Mouse (Mus musculus): ENCODE data around the gene Mill2.
A peak's percentile ranks its signal among the peaks of the same experiment; 100 is the strongest.
"Not testable (repeated sequence)": the region's sequence is repeated elsewhere in the genome, so short reads cannot be mapped to it uniquely, and the experiment has no call there.

Gene Mill2

GRCm38 (mm10) chr7:18839865-18840264 lies at the start of gene Mill2:
Gene Mill2, plus strand, starts transcription at chr7:18839966.
- peak; percentile 2 for DNase-seq

- DNase-seq: not testable (repeated sequence)
Measured at GRCm38 (mm10) chr7:18790671-18791070, 49.1 kb upstream of the Mill2 start.

DNA sequence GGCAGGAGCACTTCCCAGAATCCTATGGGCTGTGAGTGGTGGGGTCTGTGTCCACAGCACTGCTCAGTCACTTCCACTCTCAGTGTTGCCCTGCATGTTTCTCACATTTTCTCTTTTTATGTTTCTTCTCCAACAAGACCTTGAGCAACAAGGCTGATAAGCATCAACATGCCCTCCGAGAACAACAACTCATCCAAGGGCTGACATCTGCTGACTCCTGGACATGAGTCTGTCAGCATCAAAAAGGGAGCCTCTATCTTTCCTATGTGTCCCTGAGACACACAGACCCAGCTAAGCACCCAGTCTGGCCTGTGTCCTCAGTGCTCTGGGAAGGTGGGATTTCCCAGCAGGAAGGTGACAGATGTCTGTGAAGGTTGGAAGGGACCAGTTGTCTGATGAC lies 41.3 kb upstream of the Mill2 start, which contains the start of gene Psg19:
TSS of gene Psg19 (minus strand) at position 101 of the 400 bp plus-strand sequence.
- DNase-seq: no peak

DNA sequence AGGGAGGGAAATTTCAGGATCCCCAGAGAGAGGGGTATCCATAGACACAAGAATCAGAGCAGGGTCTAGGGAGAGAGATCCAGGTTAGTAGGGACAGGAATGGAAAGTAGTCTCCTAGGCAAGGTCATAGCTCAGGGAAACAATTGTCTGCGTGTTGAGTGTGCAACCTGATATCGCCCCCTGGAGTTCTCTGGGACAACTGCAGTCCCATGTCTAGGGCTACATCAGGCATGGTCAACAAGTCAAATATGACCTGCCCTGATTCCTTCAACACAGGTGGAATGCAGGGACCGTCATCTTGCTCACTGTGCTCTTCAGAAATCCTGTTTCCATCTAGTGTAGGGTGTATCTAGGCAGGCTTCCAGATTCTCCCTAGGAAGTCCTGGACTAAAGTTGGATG lies 40.6 kb upstream of the Mill2 start:
- DNase-seq: no peak

- no peak for DNase-seq
Measured at GRCm38 (mm10) chr7:18803526-18803925, 36.2 kb upstream of the Mill2 start.

DNA sequence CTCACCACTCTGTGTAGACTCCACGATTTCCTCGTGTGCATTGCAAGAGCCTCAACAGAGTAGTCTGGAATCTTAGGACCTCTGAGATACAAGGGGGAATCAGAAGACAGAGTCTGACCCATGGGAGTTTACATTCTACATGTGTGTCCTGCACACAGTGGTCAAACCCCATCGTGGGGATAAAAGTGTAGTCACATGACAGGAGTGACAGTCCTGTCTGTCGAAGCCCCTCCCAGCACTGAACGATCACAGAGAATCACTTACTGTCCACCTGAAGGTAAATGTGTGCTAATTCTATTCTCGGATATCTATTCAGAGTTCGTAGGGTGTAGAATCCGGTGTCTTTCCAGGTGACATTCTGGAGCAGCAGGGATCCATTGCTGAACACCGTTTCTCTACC lies 21.5 kb upstream of the Mill2 start:
- DNase-seq: no peak

GRCm38 (mm10) chr7:18821507-18821906 lies 18.3 kb upstream of the Mill2 start, which contains the start of gene Psg17:
Gene Psg17, minus strand, starts transcription at chr7:18821607.
- DNase-seq: no peak

DNA sequence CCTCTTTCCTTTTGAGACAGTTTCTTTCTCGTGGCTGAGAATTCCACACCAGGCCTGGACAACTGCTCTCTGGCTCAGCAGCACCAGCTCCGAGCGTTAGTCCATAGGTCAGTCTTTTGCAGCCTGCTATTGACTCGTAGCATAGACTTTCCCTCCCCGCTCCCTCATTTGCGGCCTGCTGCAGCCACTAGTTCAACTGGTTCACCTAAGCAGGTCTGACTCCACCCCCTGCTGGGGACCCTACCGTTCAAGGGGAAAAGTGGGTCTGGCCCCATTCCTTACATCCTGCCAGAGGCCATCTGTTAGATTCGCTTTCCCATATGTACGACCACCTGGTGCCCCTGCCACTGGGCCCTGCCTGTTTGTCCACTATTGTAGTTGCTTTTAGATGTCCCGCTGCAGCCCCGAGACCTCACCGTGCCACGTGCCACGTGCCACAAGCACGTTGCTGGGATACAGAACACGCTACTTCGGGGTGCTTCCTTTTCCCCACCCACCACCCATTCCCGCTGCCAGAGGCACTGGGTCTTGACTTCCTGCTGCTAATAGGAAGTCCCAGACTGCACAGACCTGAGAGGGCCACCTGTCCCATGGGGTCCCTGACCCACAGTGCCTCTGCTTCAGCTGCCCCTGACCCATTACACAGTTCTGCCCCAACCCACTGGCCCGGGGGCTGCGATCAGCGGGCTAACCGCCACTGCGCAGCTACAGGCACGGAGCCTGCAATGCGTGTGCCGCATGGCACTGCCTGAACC lies 11.8 kb upstream of the Mill2 start:
- DNase-seq: no peak

DNA sequence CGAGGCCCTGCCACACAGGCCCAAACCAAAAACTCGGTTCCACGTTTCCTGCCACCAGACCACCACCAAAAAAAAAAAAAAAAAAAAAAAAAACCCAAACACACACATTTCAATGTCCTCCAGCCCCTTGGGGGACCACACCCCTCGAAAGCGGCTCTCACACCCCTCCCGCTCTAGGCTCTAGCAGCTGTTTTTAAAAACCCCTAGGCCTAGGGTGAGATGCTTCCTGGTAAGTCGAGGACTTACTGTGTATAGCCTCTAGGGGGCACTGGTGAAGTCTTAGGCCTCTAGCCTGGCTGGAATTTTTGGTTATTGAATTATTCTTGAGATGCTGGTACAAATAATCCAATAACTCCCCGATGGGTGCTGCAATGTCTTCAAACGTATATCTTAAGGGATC lies 11.2 kb upstream of the Mill2 start:
- no peak for DNase-seq

DNA sequence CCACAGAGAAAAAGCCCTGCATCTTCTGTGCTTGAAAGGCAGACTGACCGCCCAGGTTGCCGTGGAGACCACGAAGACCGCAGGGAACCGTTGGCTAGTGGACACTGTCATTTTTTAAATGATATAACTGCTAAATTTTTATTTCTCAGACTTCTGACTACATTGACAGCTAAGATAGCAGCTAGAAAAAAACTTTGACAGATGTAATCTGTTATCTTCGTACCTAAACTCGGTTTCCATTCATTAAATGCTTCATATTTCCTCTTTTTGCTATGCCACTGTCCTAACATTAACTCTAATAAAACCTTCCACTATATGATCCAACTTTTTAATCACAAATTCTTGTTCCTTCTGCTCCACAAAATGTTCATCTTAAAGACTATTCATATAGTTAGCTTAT lies 10.2 kb upstream of the Mill2 start:
- DNase-seq: no peak

DNA sequence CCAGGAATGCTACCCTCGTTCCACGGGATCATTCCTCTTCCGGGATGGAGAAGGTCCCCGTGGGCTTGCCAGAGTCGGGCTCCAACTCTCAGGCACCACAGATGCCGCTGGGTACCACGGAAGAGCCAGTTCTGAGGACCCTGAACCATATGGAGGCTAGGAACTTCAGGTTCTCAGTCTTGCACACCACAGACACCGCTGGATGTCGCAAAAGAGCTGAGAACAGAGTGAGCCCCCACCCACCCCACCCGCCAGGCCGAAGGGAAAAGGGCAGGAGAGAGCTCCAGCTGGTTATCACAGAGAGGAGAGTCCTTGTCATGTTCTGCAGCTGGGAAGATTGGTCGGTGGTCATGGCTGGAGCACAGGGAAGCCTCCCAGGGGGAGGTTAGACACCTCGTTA lies 7.5 kb upstream of the Mill2 start:
- DNase-seq: no peak

DNA sequence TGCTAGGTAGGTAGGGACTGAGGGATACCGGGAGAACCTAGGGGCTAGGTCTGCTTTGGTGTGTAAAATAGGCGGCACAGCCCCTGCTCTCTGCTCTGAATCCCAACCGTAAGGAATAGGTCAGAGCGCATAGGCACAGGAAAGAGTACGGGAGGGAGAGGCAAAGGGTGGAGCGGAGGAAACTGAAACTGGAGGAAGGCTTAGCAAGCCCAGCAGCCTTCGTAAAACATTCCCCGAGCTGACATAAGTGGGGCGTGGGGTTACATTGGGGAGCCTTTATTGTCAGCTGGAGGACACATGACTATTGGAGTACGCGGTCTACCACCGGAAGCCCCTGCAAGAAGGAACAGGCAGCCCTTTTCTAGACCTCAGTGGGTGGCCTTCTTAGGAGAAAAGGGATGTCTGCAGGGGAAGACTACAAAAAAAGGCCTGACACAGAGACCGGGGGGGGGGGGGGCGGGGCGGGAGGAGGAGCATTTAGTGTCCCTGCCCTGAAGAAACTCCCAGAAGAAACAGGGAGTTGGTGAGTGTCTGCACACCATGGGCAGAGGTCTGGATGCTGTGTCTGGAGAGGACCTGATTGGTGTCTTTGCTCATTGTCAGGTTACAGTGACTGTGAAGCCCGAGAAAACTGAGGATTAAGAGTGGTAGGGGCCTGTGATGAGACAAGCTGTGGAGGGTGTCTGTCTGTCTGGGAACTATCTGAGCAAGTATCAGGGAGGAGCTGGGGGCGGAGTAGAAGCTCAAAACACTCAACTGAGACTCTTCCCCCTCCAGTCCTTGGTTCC lies 814 bp downstream of the Mill2 start:
- DNase-seq: peak; percentile 27

GRCm38 (mm10) chr7:18841174-18841567 lies 1.4 kb downstream of the Mill2 start:
- no peak for DNase-seq

- DNase-seq: no peak
Measured at GRCm38 (mm10) chr7:18844811-18845210, 5.0 kb downstream of the Mill2 start.

- no peak for DNase-seq
Measured at GRCm38 (mm10) chr7:18848395-18848794, 8.6 kb downstream of the Mill2 start.

GRCm38 (mm10) chr7:18858310-18858916 lies 18.6 kb downstream of the Mill2 start:
- no peak for DNase-seq

DNA sequence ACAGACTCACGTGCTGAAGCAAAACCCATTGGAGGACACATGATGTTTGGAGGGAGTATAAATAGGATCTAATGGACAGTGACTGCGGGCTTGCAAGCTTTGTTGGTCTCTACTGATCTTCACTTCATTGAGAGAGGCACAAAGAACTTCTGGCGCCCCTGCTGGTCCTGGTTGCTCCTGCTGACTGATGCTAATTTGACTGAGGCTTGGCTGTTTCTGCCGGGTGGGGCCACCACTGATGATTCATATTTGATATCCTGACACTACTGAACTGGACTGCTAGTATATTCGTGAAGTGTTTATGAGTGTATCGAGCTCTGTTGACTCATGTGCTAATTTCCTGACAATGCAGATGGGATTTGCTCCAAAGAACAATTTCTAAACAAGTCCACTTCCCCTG lies 23.0 kb downstream of the Mill2 start:
- DNase-seq: no peak

GRCm38 (mm10) chr7:18868491-18868890 lies 28.7 kb downstream of the Mill2 start:
- DNase-seq: no peak

DNA sequence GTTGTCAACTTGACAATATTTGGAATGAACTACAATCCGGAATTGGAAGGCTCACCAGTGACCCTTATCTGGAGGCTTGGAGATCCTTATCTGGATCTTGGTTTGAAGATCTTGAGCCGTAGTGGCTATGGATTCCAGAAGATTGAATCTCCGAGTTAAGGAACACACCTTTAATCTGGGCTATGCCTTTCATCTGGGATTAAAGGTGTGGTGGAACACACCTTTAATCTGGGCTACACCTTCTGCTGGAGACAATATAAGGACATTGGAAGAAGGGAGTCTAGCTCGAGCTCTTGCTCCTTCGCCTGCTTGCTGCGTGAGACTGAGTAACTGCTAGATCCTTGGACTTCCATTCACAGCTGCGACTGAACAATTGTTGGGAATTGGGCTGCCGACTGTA lies 31.3 kb downstream of the Mill2 start, which contains the start of gene Pglyrp1:
TSS of gene Pglyrp1 (plus strand) at position 301 of the 400 bp plus-strand sequence.
- not testable (repeated sequence) for DNase-seq

- DNase-seq: no peak
Measured at GRCm38 (mm10) chr7:18872014-18872802, 32.4 kb downstream of the Mill2 start.

DNA sequence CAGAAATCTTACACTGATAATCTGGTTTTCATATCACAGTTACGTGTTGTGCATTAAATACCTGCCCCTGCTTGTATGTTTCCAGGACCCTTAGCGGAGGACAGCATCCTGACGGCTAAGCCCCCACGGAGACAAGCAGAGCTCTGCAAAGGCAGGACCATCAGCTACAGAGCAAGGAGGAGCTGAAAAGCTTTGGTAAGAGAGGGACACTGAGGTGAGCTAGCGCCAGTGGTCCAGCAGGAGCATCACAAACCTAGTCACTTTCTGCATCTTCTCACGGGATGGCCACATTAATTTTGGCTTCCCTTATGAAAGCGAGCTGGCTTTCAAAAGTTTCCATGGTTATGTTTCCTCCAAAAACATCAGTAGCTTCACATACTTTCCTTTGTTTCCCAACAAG lies 33.0 kb downstream of the Mill2 start:
- no peak for DNase-seq

DNA sequence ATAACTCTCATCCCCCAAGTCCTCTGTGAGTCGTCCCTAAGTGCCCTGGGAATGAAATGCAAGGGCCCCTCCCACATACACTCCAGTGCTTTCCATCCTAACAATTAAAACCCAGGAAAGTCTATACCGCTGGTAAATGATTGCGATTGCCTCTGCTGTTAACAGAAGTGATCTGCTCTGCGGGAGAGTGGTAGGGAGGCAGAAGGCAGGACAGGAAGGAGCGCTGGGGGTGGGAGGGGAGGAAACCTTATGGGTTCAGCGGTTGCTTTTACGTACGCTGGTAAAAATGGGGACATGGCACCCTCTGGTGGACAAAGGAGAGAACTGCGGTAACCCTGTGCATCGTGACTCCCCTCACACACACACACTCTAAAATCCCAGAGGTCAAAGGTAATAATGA lies 33.5 kb downstream of the Mill2 start:
- peak; percentile 43 for DNase-seq

DNA sequence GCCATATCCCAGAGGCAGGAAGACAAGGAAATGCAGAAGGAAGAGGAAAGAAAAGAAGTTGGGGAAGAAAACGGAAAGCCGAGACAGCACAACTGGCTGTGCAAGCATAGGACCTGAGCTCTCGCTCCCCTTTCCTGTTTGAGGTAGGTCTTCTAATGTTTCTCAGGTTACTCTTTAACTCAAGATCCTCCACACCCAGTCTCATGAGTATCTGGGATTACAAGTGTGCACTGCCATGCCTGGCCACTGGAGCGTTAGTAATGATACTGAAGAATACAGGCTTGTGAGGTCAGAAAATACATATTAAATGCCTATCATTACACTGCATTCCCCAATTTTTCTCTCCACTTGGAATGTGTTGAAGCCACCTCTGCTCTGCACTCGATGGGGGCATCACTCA lies 35.6 kb downstream of the Mill2 start:
- no peak for DNase-seq

Data from cerebellum, adult 11-12 months (tissue).